Mouse (Mus musculus) MEL (cell line): ENCODE measurements around the gene Zfp788. TPM values are rescaled to one million over a fixed set of nuclear protein-coding genes. Genes with fewer than 3 reads are reported as not detected.

Experiments used
- DNase-seq: peaks from one replicate; pipeline ENCODE4 v3.0.0; 2011; ENCODE audit warnings: low read depth, low spot score
- H3K27ac ChIP-seq: 2 replicates; pipeline ENCODE4 v1.5.1; 2012; ENCODE audit warnings: low read depth, mild to moderate bottlenecking, control low read depth, low read length, moderate library complexity; ENCODE audit not compliant: control insufficient read depth
- H3K27me3 ChIP-seq, 2 experiments: fragments of 150-350 bp in 1 of 2; sonication (generic) in 1 of 2; 2 replicates each; pipeline ENCODE4 v1.6.1; 2012; ENCODE audit warnings: low read length in 2 of 2, mild to moderate bottlenecking in 2 of 2, improper control_type of control experiment in 1 of 2, moderate library complexity in 1 of 2; ENCODE audit not compliant: insufficient read depth in 2 of 2, control insufficient read depth in 1 of 2
- H3K36me3 ChIP-seq, 2 experiments: 2 replicates each; pipeline ENCODE4 v1.6.1; 2012 to 2014; ENCODE audit warnings: low read length in 2 of 2, improper control_type of control experiment in 1 of 2, inconsistent platforms in 1 of 2, mild to moderate bottlenecking in 1 of 2; ENCODE audit not compliant: insufficient read depth in 2 of 2, control insufficient read depth in 1 of 2
- H3K4me1 ChIP-seq, 2 experiments: fragments of 150-350 bp in 1 of 2; sonication (generic) in 1 of 2; 2 replicates each; pipeline ENCODE4 v1.6.1; 2012; ENCODE audit warnings: low read length in 2 of 2, improper control_type of control experiment in 1 of 2, mild to moderate bottlenecking in 1 of 2; ENCODE audit not compliant: insufficient read depth in 2 of 2, control insufficient read depth in 1 of 2
- H3K4me3 ChIP-seq, 2 experiments: fragments of 150-350 bp in 1 of 2; sonication (generic) in 1 of 2; 2 replicates each; pipeline ENCODE4 v1.5.1; 2012; ENCODE audit warnings: low read depth in 2 of 2, low read length in 2 of 2, mild to moderate bottlenecking in 2 of 2, moderate library complexity in 2 of 2, control low read depth in 1 of 2, improper control_type of control experiment in 1 of 2; ENCODE audit not compliant: control insufficient read depth in 1 of 2, insufficient read depth in 1 of 2
- H3K79me2 ChIP-seq: 2 replicates; pipeline ENCODE4 v1.6.1; 2012; ENCODE audit warnings: mild to moderate bottlenecking, low read length, moderate library complexity; ENCODE audit not compliant: control insufficient read depth, poor library complexity, insufficient read depth
- H3K9ac ChIP-seq: 2 replicates; pipeline ENCODE4 v1.6.1; 2012; ENCODE audit warnings: low read depth, mild to moderate bottlenecking, control low read depth, low read length, moderate library complexity; ENCODE audit not compliant: control insufficient read depth, poor library complexity, severe bottlenecking
- H3K9me3 ChIP-seq: fragments of 150-350 bp; sonication (generic); replicated peaks from 2 replicates; pipeline ENCODE4 v1.6.1; 2012; ENCODE audit warnings: mild to moderate bottlenecking, low read length, improper control_type of control experiment, moderate library complexity; ENCODE audit not compliant: insufficient read depth
- BHLHE40 ChIP-seq: IDR thresholded peaks from 2 replicates; pipeline ENCODE4 v1.6.1; 2012; ENCODE audit warnings: low read depth, mild to moderate bottlenecking, inconsistent platforms, low read length, improper control_type of control experiment, borderline replicate concordance
- CHD1 ChIP-seq: IDR thresholded peaks from 2 replicates; pipeline ENCODE4 v1.6.1; 2012; ENCODE audit warnings: low read depth, mild to moderate bottlenecking, inconsistent platforms, low read length, improper control_type of control experiment
- CHD2 ChIP-seq: IDR thresholded peaks from 2 replicates; pipeline ENCODE4 v1.6.1; 2011; ENCODE audit warnings: low read length, improper control_type of control experiment
- CTCF ChIP-seq, 3 experiments: IDR thresholded peaks in 2 of 3; conservative IDR thresholded peaks in 1 of 3; 2 replicates each; pipeline ENCODE4 v1.5.1; 2011 to 2012; ENCODE audit warnings: low read length in 3 of 3, low read depth in 2 of 3, mild to moderate bottlenecking in 2 of 3, improper control_type of control experiment in 1 of 3, inconsistent platforms in 1 of 3, mixed read lengths in 1 of 3, moderate library complexity in 1 of 3; ENCODE audit not compliant: control insufficient read depth in 1 of 3, insufficient read depth in 1 of 3, poor library complexity in 1 of 3, severe bottlenecking in 1 of 3
- E2F4 ChIP-seq: IDR thresholded peaks from 2 replicates; pipeline ENCODE4 v1.6.1; 2011; ENCODE audit warnings: low read depth, low read length, improper control_type of control experiment, borderline replicate concordance
- ELF1 ChIP-seq: IDR thresholded peaks from 2 replicates; pipeline ENCODE4 v1.6.1; 2014; ENCODE audit warnings: low read depth, mild to moderate bottlenecking, inconsistent platforms, low read length, improper control_type of control experiment, moderate library complexity
- EP300 ChIP-seq, 2 experiments: IDR thresholded peaks; 2 replicates each; pipeline ENCODE4 v1.6.1; 2011; ENCODE audit warnings: improper control_type of control experiment in 2 of 2, low read length in 2 of 2, low read depth in 1 of 2, mild to moderate bottlenecking in 1 of 2
- ETS1 ChIP-seq: IDR thresholded peaks from 2 replicates; pipeline ENCODE4 v1.6.1; 2012; ENCODE audit warnings: low read depth, mild to moderate bottlenecking, inconsistent platforms, low read length, improper control_type of control experiment, moderate library complexity
- GABPA ChIP-seq: IDR thresholded peaks from 2 replicates; pipeline ENCODE4 v1.6.1; 2012; ENCODE audit warnings: low read depth, mild to moderate bottlenecking, inconsistent platforms, low read length, improper control_type of control experiment, moderate library complexity
- GATA1 ChIP-seq: IDR thresholded peaks from 2 replicates; pipeline ENCODE4 v1.6.1; 2011; ENCODE audit warnings: low read depth, low read length, improper control_type of control experiment
- HCFC1 ChIP-seq: IDR thresholded peaks from 2 replicates; pipeline ENCODE4 v1.6.1; 2012; ENCODE audit warnings: low read depth, mild to moderate bottlenecking, inconsistent platforms, low read length, improper control_type of control experiment, moderate library complexity
- JUND ChIP-seq: IDR thresholded peaks from 2 replicates; pipeline ENCODE4 v1.6.1; 2011; ENCODE audit warnings: low read depth, mild to moderate bottlenecking, improper control_type of control experiment, low read length
- KAT2A ChIP-seq: conservative IDR thresholded peaks from 2 replicates; pipeline ENCODE4 v1.6.1; 2012; ENCODE audit warnings: low read depth, low read length, improper control_type of control experiment, inconsistent platforms
- MAFK ChIP-seq: IDR thresholded peaks from 2 replicates; pipeline ENCODE4 v1.6.1; 2011; ENCODE audit warnings: low read depth, mild to moderate bottlenecking, low read length, improper control_type of control experiment, borderline replicate concordance
- MAX ChIP-seq: IDR thresholded peaks from 2 replicates; pipeline ENCODE4 v1.6.1; 2011; ENCODE audit warnings: low read length, improper control_type of control experiment
- MEF2A ChIP-seq: IDR thresholded peaks from 2 replicates; pipeline ENCODE4 v1.6.1; 2014; ENCODE audit warnings: low read depth, mild to moderate bottlenecking, inconsistent platforms, low read length, improper control_type of control experiment; ENCODE audit not compliant: poor library complexity, insufficient replicate concordance, severe bottlenecking; ENCODE audit errors: extremely low read depth
- MXI1 ChIP-seq: IDR thresholded peaks from 2 replicates; pipeline ENCODE4 v1.6.1; 2011; ENCODE audit warnings: mild to moderate bottlenecking, low read depth, low read length, improper control_type of control experiment
- MYB ChIP-seq: IDR thresholded peaks from 2 replicates; pipeline ENCODE4 v1.6.1; 2011; ENCODE audit warnings: mild to moderate bottlenecking, low read depth, low read length, improper control_type of control experiment
- NELFE ChIP-seq: IDR thresholded peaks from 2 replicates; pipeline ENCODE4 v1.6.1; 2011; ENCODE audit warnings: low read depth, low read length, improper control_type of control experiment
- NRF1 ChIP-seq: IDR thresholded peaks from 2 replicates; pipeline ENCODE4 v1.6.1; 2014; ENCODE audit warnings: low read depth, mild to moderate bottlenecking, inconsistent platforms, low read length, improper control_type of control experiment, moderate library complexity; ENCODE audit not compliant: poor library complexity, insufficient read depth, severe bottlenecking
- POLR2A ChIP-seq, 2 experiments: IDR thresholded peaks; 2 replicates each; pipeline ENCODE4 v1.6.1; 2011 to 2012; ENCODE audit warnings: low read length in 2 of 2, mild to moderate bottlenecking in 2 of 2, control low read depth in 1 of 2, improper control_type of control experiment in 1 of 2, low read depth in 1 of 2, moderate library complexity in 1 of 2; ENCODE audit not compliant: control insufficient read depth in 1 of 2, insufficient read depth in 1 of 2, poor library complexity in 1 of 2
- POLR2AphosphoS2 ChIP-seq: IDR thresholded peaks from 2 replicates; pipeline ENCODE4 v1.6.1; 2011; ENCODE audit warnings: low read length, improper control_type of control experiment
- POLR2AphosphoS5 ChIP-seq: IDR thresholded peaks from 2 replicates; pipeline ENCODE4 v1.6.1; 2012; ENCODE audit warnings: low read depth, borderline replicate concordance, mild to moderate bottlenecking, inconsistent platforms, low read length, moderate library complexity, mixed read lengths
- RAD21 ChIP-seq: IDR thresholded peaks from 2 replicates; pipeline ENCODE4 v1.6.1; 2011; ENCODE audit warnings: mild to moderate bottlenecking, low read depth, low read length, improper control_type of control experiment
- RCOR1 ChIP-seq: IDR thresholded peaks from 2 replicates; pipeline ENCODE4 v1.6.1; 2012; ENCODE audit warnings: low read depth, mild to moderate bottlenecking, inconsistent platforms, low read length, improper control_type of control experiment
- SIN3A ChIP-seq: IDR thresholded peaks from 2 replicates; pipeline ENCODE4 v1.6.1; 2012; ENCODE audit warnings: low read length, improper control_type of control experiment, inconsistent platforms
- SMC3 ChIP-seq: IDR thresholded peaks from 2 replicates; pipeline ENCODE4 v1.6.1; 2011; ENCODE audit warnings: low read depth, low read length, improper control_type of control experiment
- TAL1 ChIP-seq: IDR thresholded peaks from 2 replicates; pipeline ENCODE4 v1.6.1; 2012; ENCODE audit warnings: mild to moderate bottlenecking, inconsistent platforms, low read length, moderate library complexity, mixed read lengths
- TBP ChIP-seq: IDR thresholded peaks from 2 replicates; pipeline ENCODE4 v1.8.0; 2011; ENCODE audit warnings: low read depth, low read length, improper control_type of control experiment
- UBTF ChIP-seq: IDR thresholded peaks from 2 replicates; pipeline ENCODE4 v1.6.1; 2012; ENCODE audit warnings: low read depth, mild to moderate bottlenecking, inconsistent platforms, low read length, improper control_type of control experiment, moderate library complexity, borderline replicate concordance; ENCODE audit not compliant: insufficient read depth
- USF1 ChIP-seq: IDR thresholded peaks from 2 replicates; pipeline ENCODE4 v1.6.1; 2014; ENCODE audit warnings: low read depth, mild to moderate bottlenecking, inconsistent platforms, low read length, improper control_type of control experiment, moderate library complexity
- USF2 ChIP-seq, 2 experiments: IDR thresholded peaks; 2 replicates each; pipeline ENCODE4 v1.6.1; 2011 to 2012; ENCODE audit warnings: improper control_type of control experiment in 2 of 2, low read length in 2 of 2, borderline replicate concordance in 1 of 2, inconsistent platforms in 1 of 2, low read depth in 1 of 2, mild to moderate bottlenecking in 1 of 2; ENCODE audit not compliant: insufficient read depth in 1 of 2
- ZKSCAN1 ChIP-seq: IDR thresholded peaks from 2 replicates; pipeline ENCODE4 v1.6.1; 2012; ENCODE audit warnings: low read depth, mild to moderate bottlenecking, inconsistent platforms, low read length, improper control_type of control experiment, moderate library complexity
- ZMIZ1 ChIP-seq: IDR thresholded peaks from 2 replicates; pipeline ENCODE4 v1.6.1; 2012; ENCODE audit warnings: low read depth, mild to moderate bottlenecking, inconsistent platforms, low read length, improper control_type of control experiment, moderate library complexity
- ZNF384 ChIP-seq: IDR thresholded peaks from 2 replicates; pipeline ENCODE4 v1.6.1; 2012; ENCODE audit warnings: low read depth, mild to moderate bottlenecking, inconsistent platforms, low read length, improper control_type of control experiment
- polyA plus RNA-seq, 2 experiments: library from polyadenylated mRNA; stranded (reverse) in 1 of 2; unstranded in 1 of 2; fragments of >175 nt in 1 of 2; fragments of >200 nt in 1 of 2; gene quantifications; 2 replicates each; pipeline versions ENCODE4 v1.2.1 to v1.2.4; 2012; ENCODE audit warnings: low replicate concordance in 2 of 2, low read depth in 1 of 2; ENCODE audit not compliant: insufficient read length in 2 of 2, insufficient read depth in 1 of 2, missing spikeins in 1 of 2
- total RNA-seq: library from RNA; depleted of rRNA; stranded (reverse); fragments of 300-350 nt; gene quantifications from 2 replicates; pipeline ENCODE4 v1.2.3, GENCODE M21; 2012

Zfp788 gene
- total and polyA plus RNA-seq, 3 experiments: 4.5 to 5.5 TPM; not detected in 1

GRCm38 (mm10) chr7:41633221-41633984 is 400 bp downstream of the Zfp788 start:
- Histone ChIP-seq H3K27ac (peak overlapping the region; percentile 96), H3K36me3 (peaks cover 0 to 10% of the 10 kb centered on the region in 2 experiments; a peak in 2 of 4 replicates), H3K4me1 (0 out of 4 replicates have a peak, but pooled peaks cover 0 to 4% of the 10 kb centered on the region in 2 experiments), H3K4me3 (peak overlapping the region; percentile 81), H3K9ac (peak overlapping the region; percentile 80), H3K27me3 (no peaks in the 10 kb centered on the region), H3K9me3 (no peaks in the 10 kb centered on the region), H3K79me2 (no peaks in the 10 kb centered on the region; the same call in none of the 2 replicates)
- peak; percentile 97 for DNase-seq
- no peak for TF ChIP-seq USF2 (IDR thresholded peaks at IDR 0.05; ENCODE audit: borderline replicate concordance in 1 of 2, insufficient read depth in 1 of 2, low read depth in 1 of 2, low read length in 2 of 2)
- peak; percentile 48 to 51; a peak in 3 of 4 replicates for TF ChIP-seq POLR2A (IDR thresholded peaks at IDR 0.05; ENCODE audit: control insufficient read depth in 1 of 2, insufficient read depth in 1 of 2, low read depth in 1 of 2, low read length in 2 of 2, poor library complexity in 1 of 2)
- no peak for TF ChIP-seq CHD2
- no peak for TF ChIP-seq ZKSCAN1
- 0 out of 2 replicates have a peak, but pooled peaks have one; percentile 48 for TF ChIP-seq CHD1
- TF ChIP-seq ZMIZ1: no peak
- no peak for TF ChIP-seq RAD21
- no peak for TF ChIP-seq SMC3
- no peak for TF ChIP-seq CTCF (IDR thresholded peaks at IDR 0.05 in 2 of 3, conservative IDR thresholded peaks at IDR 0.05 in 1 of 3; ENCODE audit: control insufficient read depth in 1 of 3, insufficient read depth in 1 of 3, low read depth in 2 of 3, low read length in 3 of 3, poor library complexity in 1 of 3, severe bottlenecking in 1 of 3)
- TF ChIP-seq RCOR1: no peak
- no peak for TF ChIP-seq ELF1
- TF ChIP-seq ETS1: peak; percentile 74
- no peak for TF ChIP-seq GABPA
- TF ChIP-seq USF1: peak; percentile 81
- TF ChIP-seq NELFE: peak; percentile 56
- no peak; the same call in 1 of the 2 replicates for TF ChIP-seq BHLHE40
- TF ChIP-seq SIN3A: peak; percentile 39; the same call in 1 of the 2 replicates
- TF ChIP-seq E2F4: no peak; the same call in 1 of the 2 replicates
- TF ChIP-seq MAX: no peak; the same call in 1 of the 2 replicates
- TF ChIP-seq HCFC1: peak; percentile 15
- 0 out of 4 replicates have a peak, but pooled peaks of 1 of the 2 experiments have one; percentile 1 for TF ChIP-seq EP300 (IDR thresholded peaks at IDR 0.05; ENCODE audit: low read depth in 1 of 2, low read length in 2 of 2)
- no peak for TF ChIP-seq POLR2AphosphoS5
- TF ChIP-seq POLR2AphosphoS2: no peak; the same call in none of the 2 replicates
- no peak for TF ChIP-seq MAFK
- TF ChIP-seq ZNF384: no peak
- no peak; the same call in 1 of the 2 replicates for TF ChIP-seq TBP
- no peak for TF ChIP-seq UBTF
- no peak for TF ChIP-seq KAT2A
- no peak for TF ChIP-seq JUND
- no peak for TF ChIP-seq NRF1
- no peak for TF ChIP-seq TAL1
- TF ChIP-seq MYB: no peak
- peak; percentile 53; the same call in 1 of the 2 replicates for TF ChIP-seq GATA1
- TF ChIP-seq MXI1: peak; percentile 75
- no peak for TF ChIP-seq MEF2A
